Mouse (Mus musculus) liver, embryonic 12.5 days (tissue): ENCODE measurements around the gene Lrrc52. TPM values are rescaled to one million over a fixed set of nuclear protein-coding genes. Genes with fewer than 3 reads are reported as not detected.

Source experiments
- ATAC-seq: fragments of 200-750 bp; cut with Nextera tagmentation; 2 replicates; pipeline ENCODE4 v1.8.0; 2017; ENCODE audit warnings: moderate number of reproducible peaks, mild to moderate bottlenecking, moderate library complexity
- H3K27ac ChIP-seq: fragments of 300-500 bp; sonication (generic); 2 replicates; pipeline ENCODE4 v1.5.1; 2016; ENCODE audit warnings: mild to moderate bottlenecking
- H3K27me3 ChIP-seq: fragments of 300-500 bp; sonication (generic); replicated peaks from 2 replicates; pipeline ENCODE4 v1.6.1; 2016; ENCODE audit warnings: mild to moderate bottlenecking, moderate library complexity
- H3K36me3 ChIP-seq: fragments of 300-500 bp; sonication (generic); 2 replicates; pipeline ENCODE4 v1.6.1; 2016; ENCODE audit warnings: mild to moderate bottlenecking, moderate library complexity
- H3K4me1 ChIP-seq: fragments of 300-500 bp; sonication (generic); 2 replicates; pipeline ENCODE4 v1.6.1; 2016
- H3K4me2 ChIP-seq: fragments of 300-500 bp; sonication (generic); 2 replicates; pipeline ENCODE4 v1.6.1; 2016; ENCODE audit warnings: mild to moderate bottlenecking, moderate library complexity
- H3K4me3 ChIP-seq: fragments of 300-500 bp; sonication (generic); 2 replicates; pipeline ENCODE4 v1.5.1; 2016; ENCODE audit warnings: mild to moderate bottlenecking, moderate library complexity
- H3K9ac ChIP-seq: fragments of 300-500 bp; sonication (generic); 2 replicates; pipeline ENCODE4 v1.6.1; 2016; ENCODE audit warnings: mild to moderate bottlenecking, moderate library complexity
- H3K9me3 ChIP-seq: fragments of 300-500 bp; sonication (generic); replicated peaks from 2 replicates; pipeline ENCODE4 v1.6.1; 2016; ENCODE audit warnings: mild to moderate bottlenecking, moderate library complexity
- WGBS: fragments of 180-500 bp; shearing (Covaris S2); methylation state at CpG from one replicate; pipeline ENCODE4 v1.1.7; 2016; ENCODE audit not compliant: insufficient replicate concordance; 5-methylcytosine and 5-hydroxymethylcytosine counted together
- polyA plus RNA-seq: library from polyadenylated mRNA; unstranded; fragments of >200 nt; fragmentation: Nextera tagmentation; extraction: Ambion mirVana; gene quantifications from 2 replicates; pipeline ENCODE4 v1.2.1, GENCODE M21; 2016

Lrrc52 gene
- not detected in 2 replicates for polyA plus RNA-seq

DNA sequence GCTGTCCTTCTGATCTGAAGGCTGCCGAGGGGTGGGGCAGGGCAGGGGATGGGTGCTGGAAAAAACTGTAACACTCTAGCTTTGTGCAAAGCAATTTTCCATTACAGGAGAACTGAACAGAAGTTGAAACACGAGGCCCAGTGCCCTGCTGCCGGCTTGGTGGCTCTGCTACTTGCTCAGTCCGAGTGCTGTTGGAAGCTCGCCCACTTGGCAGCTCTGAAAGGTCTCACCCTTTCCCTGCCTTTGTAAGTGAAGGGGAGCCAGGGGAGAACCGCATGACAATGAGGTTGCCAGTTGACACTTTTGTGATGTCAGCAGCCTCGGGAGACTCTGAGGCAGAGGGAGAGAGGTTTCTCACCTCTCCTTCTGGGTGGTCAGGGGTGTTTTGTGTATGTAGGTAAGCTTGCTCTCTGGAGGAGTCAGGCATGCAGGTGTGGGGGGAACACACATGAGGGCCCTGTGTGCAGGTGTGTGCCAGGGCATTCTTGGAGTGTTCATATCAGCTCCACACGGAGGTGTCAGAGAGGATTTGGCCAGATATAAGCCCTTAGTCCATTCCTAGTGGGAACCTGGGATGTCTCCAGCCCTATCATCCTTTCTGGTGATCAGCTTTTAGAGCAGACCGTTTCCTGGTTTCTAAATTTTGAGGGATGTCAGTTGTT is at the start of gene Lrrc52:
Gene Lrrc52, minus strand, starts transcription at position 16 of the 662 bp plus-strand sequence.
- H3K4me2 ChIP-seq: no peak within 1 kb of the TSS
- H3K4me3 ChIP-seq: no peak within 1 kb of the TSS
- no peak within 1 kb of the TSS for H3K9ac ChIP-seq
- no peaks in the 10 kb centered on the region for H3K36me3 ChIP-seq
- no peak for ATAC-seq
- no peaks in the 10 kb centered on the region for H3K27me3 ChIP-seq
- WGBS: 31% methylated on average over 9 of the region's 9 CpGs
- H3K4me1 ChIP-seq: no peaks in the 10 kb centered on the region
- H3K27ac ChIP-seq: no peak within 1 kb of the TSS
- H3K9me3 ChIP-seq: no peaks in the 10 kb centered on the region

DNA sequence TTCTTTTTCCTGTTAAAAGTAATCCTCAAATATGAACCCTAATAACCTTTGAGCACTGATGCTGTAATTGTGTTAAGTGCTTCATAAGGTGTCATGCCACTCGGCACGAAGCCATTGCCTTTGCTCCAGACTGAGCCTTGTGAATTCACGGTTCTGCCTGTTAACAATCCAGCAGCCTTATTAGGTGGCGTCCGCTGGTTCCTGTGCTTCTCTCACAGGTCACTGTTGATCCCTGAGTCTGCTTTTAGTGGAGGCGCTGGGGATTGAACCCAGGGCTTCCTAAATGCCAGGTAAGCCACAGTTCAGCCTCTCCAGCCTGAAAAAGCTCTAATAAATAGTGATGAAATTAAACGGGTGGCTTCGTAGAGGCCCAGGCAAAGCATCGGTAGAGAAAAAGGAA is 45.0 kb upstream of the Lrrc52 start:
- Histone ChIP-seq H3K27ac (no peak overlapping the region), H3K36me3 (no peaks in the 10 kb centered on the region), H3K4me3 (no peak overlapping the region), H3K27me3 (no peaks in the 10 kb centered on the region), H3K9ac (no peak overlapping the region), H3K4me2 (no peak overlapping the region), H3K4me1 (no peaks in the 10 kb centered on the region), H3K9me3 (no peaks in the 10 kb centered on the region)
- ATAC-seq: no peak
- WGBS: 73% methylated on average over 9 of the region's 9 CpGs

GRCm38 (mm10) chr1:167506048-167506447 is 39.5 kb upstream of the Lrrc52 start:
- no peaks in the 10 kb centered on the region for H3K9me3 ChIP-seq
- no peak for ATAC-seq
- H3K36me3 ChIP-seq: no peaks in the 10 kb centered on the region
- no peak overlapping the region for H3K4me3 ChIP-seq
- 66% methylated on average over 7 of the region's 7 CpGs for WGBS
- H3K27me3 ChIP-seq: no peaks in the 10 kb centered on the region
- H3K9ac ChIP-seq: no peak overlapping the region
- no peak overlapping the region for H3K27ac ChIP-seq
- no peaks in the 10 kb centered on the region for H3K4me1 ChIP-seq
- no peak overlapping the region for H3K4me2 ChIP-seq

GRCm38 (mm10) chr1:167505427-167505826 is 38.8 kb upstream of the Lrrc52 start:
- Histone ChIP-seq H3K9me3 (no peaks in the 10 kb centered on the region), H3K4me1 (no peaks in the 10 kb centered on the region), H3K4me3 (no peak overlapping the region), H3K27me3 (no peaks in the 10 kb centered on the region), H3K27ac (no peak overlapping the region), H3K4me2 (no peak overlapping the region), H3K9ac (no peak overlapping the region), H3K36me3 (no peaks in the 10 kb centered on the region)
- no peak for ATAC-seq
- 81% methylated on average over 1 of the region's 1 CpGs for WGBS

DNA sequence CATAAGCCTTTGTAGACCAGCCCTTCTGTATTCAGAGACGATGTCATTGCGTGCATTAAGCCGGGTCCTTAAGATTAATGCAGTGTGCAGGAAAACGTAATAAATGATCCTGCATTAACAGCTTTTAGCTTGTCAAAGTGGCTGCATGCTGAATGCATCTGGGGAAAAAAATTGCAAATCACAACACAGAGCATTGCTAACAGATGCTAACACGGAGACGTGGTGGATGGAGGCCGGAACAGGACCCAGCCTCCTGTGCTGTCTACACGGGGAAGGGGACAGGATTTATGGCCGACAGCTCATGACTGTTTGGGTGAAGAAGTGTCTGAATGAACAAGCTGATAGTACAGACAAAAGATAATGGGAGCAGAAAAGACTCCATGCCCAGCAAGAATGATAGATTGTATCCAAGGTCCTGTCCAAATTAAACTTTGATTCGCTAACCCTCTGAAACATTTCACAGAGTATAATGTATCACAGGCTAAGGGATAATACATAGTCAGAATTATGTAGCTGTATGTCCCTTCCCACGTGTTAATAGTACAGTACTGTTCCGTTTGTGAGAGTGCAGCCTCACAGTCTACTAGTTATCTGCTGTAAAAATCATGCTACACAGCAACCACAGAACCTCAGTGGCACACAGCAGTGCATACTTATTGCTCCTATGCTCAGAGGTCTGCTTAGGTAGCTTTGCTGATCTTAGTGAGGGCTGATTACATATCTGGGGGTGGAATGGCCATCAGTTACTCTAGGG is 32.7 kb upstream of the Lrrc52 start:
- no peak overlapping the region for H3K4me3 ChIP-seq
- no peaks in the 10 kb centered on the region; the same call in 1 of the 2 replicates for H3K4me1 ChIP-seq
- no peaks in the 10 kb centered on the region for H3K9me3 ChIP-seq
- H3K27me3 ChIP-seq: 0 out of 2 replicates have a peak, but pooled peaks cover 5% of the 10 kb centered on the region
- ATAC-seq: no peak
- no peak overlapping the region for H3K9ac ChIP-seq
- whole genome bisulfite sequencing: 58% methylated on average over 12 of the region's 12 CpGs
- H3K4me2 ChIP-seq: no peak overlapping the region
- H3K27ac ChIP-seq: no peak overlapping the region
- H3K36me3 ChIP-seq: no peaks in the 10 kb centered on the region

GRCm38 (mm10) chr1:167497991-167498390 is 31.4 kb upstream of the Lrrc52 start:
- Histone ChIP-seq H3K4me1 (no peaks in the 10 kb centered on the region; the same call in 1 of the 2 replicates), H3K36me3 (no peaks in the 10 kb centered on the region), H3K27me3 (0 out of 2 replicates have a peak, but pooled peaks cover 5% of the 10 kb centered on the region), H3K4me3 (no peak overlapping the region), H3K4me2 (no peak overlapping the region), H3K27ac (no peak overlapping the region), H3K9me3 (no peaks in the 10 kb centered on the region), H3K9ac (no peak overlapping the region)
- ATAC-seq: no peak
- 32% methylated on average over 10 of the region's 10 CpGs for WGBS

GRCm38 (mm10) chr1:167497560-167497959 is 31.0 kb upstream of the Lrrc52 start:
- H3K36me3 ChIP-seq: no peaks in the 10 kb centered on the region
- ATAC-seq: no peak
- 39% methylated on average over 3 of the region's 3 CpGs for WGBS
- no peaks in the 10 kb centered on the region; the same call in 1 of the 2 replicates for H3K4me1 ChIP-seq
- H3K4me2 ChIP-seq: no peak overlapping the region
- H3K9ac ChIP-seq: no peak overlapping the region
- H3K27me3 ChIP-seq: 0 out of 2 replicates have a peak, but pooled peaks cover 5% of the 10 kb centered on the region
- H3K27ac ChIP-seq: no peak overlapping the region
- no peak overlapping the region for H3K4me3 ChIP-seq
- H3K9me3 ChIP-seq: no peaks in the 10 kb centered on the region

DNA sequence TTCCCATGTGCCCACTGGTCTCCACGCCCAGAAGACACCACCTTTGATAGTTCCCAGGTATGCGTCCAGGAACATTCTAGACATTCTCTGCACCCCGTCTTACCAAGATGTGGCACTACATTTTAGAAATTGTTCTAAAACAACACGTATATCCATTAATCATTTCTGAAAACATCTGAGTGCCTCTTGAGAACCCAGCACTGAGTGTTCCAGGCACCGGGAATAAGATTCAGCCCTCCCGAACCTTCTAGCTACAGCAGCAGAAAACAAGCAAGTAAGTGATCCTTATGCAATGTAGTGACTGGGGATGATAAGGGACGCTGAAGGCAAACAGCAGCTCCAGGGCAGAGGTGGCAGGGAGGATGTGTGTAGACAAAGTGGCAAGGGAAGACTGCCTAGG is 24.9 kb upstream of the Lrrc52 start:
- Histone ChIP-seq H3K4me2 (no peak overlapping the region), H3K9ac (no peak overlapping the region), H3K4me1 (no peaks in the 10 kb centered on the region), H3K9me3 (no peaks in the 10 kb centered on the region), H3K27me3 (0 out of 2 replicates have a peak, but pooled peaks cover 1% of the 10 kb centered on the region), H3K4me3 (no peak overlapping the region), H3K36me3 (no peaks in the 10 kb centered on the region), H3K27ac (no peak overlapping the region)
- no peak for ATAC-seq
- 63% methylated on average over 7 of the region's 7 CpGs for WGBS

- no peak for ATAC-seq
- WGBS: 78% methylated on average over 5 of the region's 5 CpGs
- Histone ChIP-seq H3K36me3 (no peaks in the 10 kb centered on the region), H3K4me1 (no peaks in the 10 kb centered on the region), H3K9me3 (no peaks in the 10 kb centered on the region), H3K27me3 (no peaks in the 10 kb centered on the region), H3K27ac (no peak overlapping the region), H3K9ac (no peak overlapping the region), H3K4me2 (no peak overlapping the region), H3K4me3 (no peak overlapping the region)
Observed at GRCm38 (mm10) chr1:167487933-167488332, 21.4 kb upstream of the Lrrc52 start.

DNA sequence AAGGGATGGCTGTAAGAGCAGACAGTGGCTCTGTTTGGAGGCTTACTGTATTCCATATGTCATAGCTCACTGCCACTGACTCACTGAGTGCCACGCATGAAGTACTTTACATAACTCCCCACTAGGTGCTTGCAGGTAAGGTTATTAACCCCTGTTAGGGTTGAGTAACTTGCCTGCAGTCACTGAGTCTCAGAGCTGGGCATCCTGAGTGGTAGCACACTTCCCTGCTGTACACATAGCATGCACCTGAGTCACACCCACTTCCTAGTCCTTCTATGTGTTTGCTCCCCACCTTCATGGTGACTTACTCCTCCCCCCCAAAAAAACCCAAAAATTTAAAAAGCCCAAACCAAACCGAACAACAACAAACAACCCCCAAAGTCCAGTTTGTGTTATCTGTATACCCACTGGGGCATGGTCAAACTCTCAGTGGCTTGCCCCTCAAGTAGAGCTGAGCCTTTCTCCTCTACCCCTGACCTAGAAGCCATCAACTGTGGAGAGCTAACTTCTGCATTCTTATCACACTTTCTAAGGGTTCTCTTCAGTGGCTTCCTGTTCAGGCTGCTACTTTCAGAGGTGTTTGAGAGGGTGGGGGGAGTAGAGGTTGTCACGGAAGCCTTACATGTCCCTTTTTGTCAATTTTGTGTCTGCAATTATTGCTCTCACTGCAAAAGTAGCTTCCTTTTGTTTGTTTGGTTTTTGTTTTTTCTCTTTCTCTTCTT is 20.5 kb upstream of the Lrrc52 start:
- H3K36me3 ChIP-seq: no peaks in the 10 kb centered on the region
- WGBS: 33% methylated on average over 3 of the region's 3 CpGs
- no peak overlapping the region for H3K4me2 ChIP-seq
- no peak overlapping the region for H3K4me3 ChIP-seq
- H3K27ac ChIP-seq: no peak overlapping the region
- no peak for ATAC-seq
- no peaks in the 10 kb centered on the region for H3K27me3 ChIP-seq
- H3K9ac ChIP-seq: no peak overlapping the region
- no peaks in the 10 kb centered on the region for H3K9me3 ChIP-seq
- H3K4me1 ChIP-seq: no peaks in the 10 kb centered on the region

DNA sequence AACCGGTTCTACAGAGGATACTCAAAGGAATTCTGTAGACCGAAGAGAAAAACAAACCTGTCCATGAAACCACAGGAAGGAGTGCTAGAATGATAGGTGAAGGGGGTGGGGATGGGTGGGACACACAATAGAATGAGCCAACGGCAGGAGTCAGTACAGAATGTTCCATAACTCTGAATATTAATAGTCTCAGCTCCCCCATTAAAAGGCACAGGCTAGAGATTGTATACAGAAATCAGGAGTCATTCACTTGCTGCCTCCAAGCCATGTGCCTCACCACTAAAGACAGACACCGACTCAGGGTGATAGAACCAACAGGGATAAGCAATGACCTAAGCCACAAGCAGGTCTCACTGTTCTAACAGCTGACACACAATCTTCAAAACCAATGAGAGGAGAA is 16.3 kb upstream of the Lrrc52 start:
- Histone ChIP-seq H3K4me3 (no peak overlapping the region), H3K4me1 (no peaks in the 10 kb centered on the region), H3K27me3 (no peaks in the 10 kb centered on the region), H3K36me3 (no peaks in the 10 kb centered on the region), H3K9ac (no peak overlapping the region), H3K9me3 (no peaks in the 10 kb centered on the region), H3K27ac (no peak overlapping the region), H3K4me2 (no peak overlapping the region)
- WGBS: 40% methylated on average over 4 of the region's 4 CpGs
- no peak for ATAC-seq

DNA sequence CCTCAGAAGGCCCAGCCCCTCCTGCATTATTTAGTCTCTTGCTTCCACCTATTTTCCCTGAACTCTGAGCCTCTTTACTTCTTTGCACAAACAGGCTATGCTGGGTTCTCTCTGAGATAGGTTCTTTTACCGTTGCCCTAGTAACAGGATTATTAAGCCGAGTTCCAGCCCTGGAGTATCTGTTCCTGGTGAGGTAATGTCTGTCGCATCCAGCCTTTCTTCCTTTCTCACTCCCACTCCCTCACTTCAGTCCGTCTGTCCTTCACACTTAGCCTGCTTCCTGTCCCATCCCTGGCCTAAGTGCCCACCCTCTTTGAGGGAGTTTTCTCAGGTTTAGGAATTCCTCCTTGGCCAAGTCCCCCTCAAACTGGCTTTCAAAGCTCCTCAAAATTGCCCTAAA is 7.0 kb upstream of the Lrrc52 start:
- Histone ChIP-seq H3K4me1 (no peaks in the 10 kb centered on the region), H3K4me3 (no peak overlapping the region), H3K36me3 (no peaks in the 10 kb centered on the region), H3K9me3 (no peaks in the 10 kb centered on the region), H3K9ac (no peak overlapping the region), H3K4me2 (no peak overlapping the region), H3K27me3 (no peaks in the 10 kb centered on the region), H3K27ac (no peak overlapping the region)
- WGBS: 46% methylated on average over 4 of the region's 4 CpGs
- ATAC-seq: no peak
